Mouse (Mus musculus) R1 (cell line): ENCODE results near the gene Lnpk.
A peak's percentile ranks its signal among the peaks of the same experiment; 100 is the strongest.

Source experiments
- DNase-seq: peaks from one replicate; pipeline ENCODE4 v3.0.0-alpha.2; 2018; ENCODE audit warnings: low read depth, low spot score

Lnpk gene

GRCm38 (mm10) chr2:74578843-74579489 is at the start of gene Lnpk:
Gene Lnpk, minus strand, starts transcription at chr2:74579435.
- peak; percentile 93 for DNase-seq

- peak; percentile 10 for DNase-seq
Observed at GRCm38 (mm10) chr2:74620368-74620767, 41.1 kb upstream of the Lnpk start.

GRCm38 (mm10) chr2:74619676-74620246 is 40.5 kb upstream of the Lnpk start:
- DNase-seq, result no peak

GRCm38 (mm10) chr2:74617706-74618105 is 38.5 kb upstream of the Lnpk start:
- DNase-seq, result no peak

- DNase-seq, result no peak
Observed at GRCm38 (mm10) chr2:74611406-74611805, 32.2 kb upstream of the Lnpk start.

- DNase-seq, result no peak
Observed at GRCm38 (mm10) chr2:74609350-74609749, 30.1 kb upstream of the Lnpk start.

GRCm38 (mm10) chr2:74606087-74606760 is 27.0 kb upstream of the Lnpk start:
- no peak for DNase-seq

- no peak for DNase-seq
Observed at GRCm38 (mm10) chr2:74604011-74604410, 24.8 kb upstream of the Lnpk start.

GRCm38 (mm10) chr2:74602483-74602882 is 23.2 kb upstream of the Lnpk start:
- DNase-seq, result no peak

- DNase-seq, result no peak
Observed at GRCm38 (mm10) chr2:74597169-74597568, 17.9 kb upstream of the Lnpk start.

- no peak for DNase-seq
Observed at GRCm38 (mm10) chr2:74596094-74596493, 16.9 kb upstream of the Lnpk start.

- peak; percentile 68 for DNase-seq
Observed at GRCm38 (mm10) chr2:74578146-74578842, 941 bp downstream of the Lnpk start.

- DNase-seq, result no peak
Observed at GRCm38 (mm10) chr2:74570390-74570789, 8.8 kb downstream of the Lnpk start.

- DNase-seq, result no peak
Observed at GRCm38 (mm10) chr2:74559822-74560221, 19.4 kb downstream of the Lnpk start.

GRCm38 (mm10) chr2:74559092-74559491 is 20.1 kb downstream of the Lnpk start:
- no peak for DNase-seq

- no peak for DNase-seq
Observed at GRCm38 (mm10) chr2:74557451-74557850, 21.8 kb downstream of the Lnpk start.

- DNase-seq, result no peak
Observed at GRCm38 (mm10) chr2:74551929-74552328, 27.3 kb downstream of the Lnpk start.

GRCm38 (mm10) chr2:74548306-74548705 is 30.9 kb downstream of the Lnpk start:
- DNase-seq, result no peak

- DNase-seq, result no peak
Observed at GRCm38 (mm10) chr2:74508302-74508701, 70.9 kb downstream of the Lnpk start.

GRCm38 (mm10) chr2:74506439-74506838 is 72.8 kb downstream of the Lnpk start:
- no peak for DNase-seq

GRCm38 (mm10) chr2:74500307-74500706 is 78.9 kb downstream of the Lnpk start:
- no peak for DNase-seq

- DNase-seq, result no peak
Observed at GRCm38 (mm10) chr2:74497851-74498250, 81.4 kb downstream of the Lnpk start.
